Mouse (Mus musculus) small intestine, adult 2 months (tissue): ENCODE data around the gene Rad51b. TPM values are rescaled to one million over a fixed set of nuclear protein-coding genes. Genes with fewer than 3 reads are reported as not detected.

Experiments
- H3K27ac ChIP-seq: fragments of 200-500 bp; 2 replicates; pipeline ENCODE4 v1.5.1; 2012; ENCODE audit warnings: low read depth, low read length, control low read depth, inconsistent platforms; ENCODE audit not compliant: insufficient read depth
- H3K27me3 ChIP-seq: fragments of 200-500 bp; 2 replicates; pipeline ENCODE4 v1.6.1; 2012; ENCODE audit warnings: mild to moderate bottlenecking, moderate library complexity, low read length, inconsistent platforms; ENCODE audit not compliant: control insufficient read depth, insufficient read depth
- H3K36me3 ChIP-seq: fragments of 200-500 bp; 2 replicates; pipeline ENCODE4 v1.6.1; 2012; ENCODE audit warnings: mild to moderate bottlenecking, low read length, control low read depth, inconsistent platforms; ENCODE audit not compliant: control insufficient read depth, insufficient read depth
- H3K4me1 ChIP-seq: fragments of 200-500 bp; 2 replicates; pipeline ENCODE4 v1.6.1; 2012; ENCODE audit warnings: low read length, inconsistent platforms, mixed read lengths; ENCODE audit not compliant: control insufficient read depth, insufficient read depth, insufficient read length
- H3K4me3 ChIP-seq: fragments of 200-500 bp; 2 replicates; pipeline ENCODE4 v1.5.1; 2012; ENCODE audit warnings: low read depth, mild to moderate bottlenecking, control low read depth, inconsistent platforms, low read length, moderate library complexity
- CTCF ChIP-seq: fragments of 200-500 bp; IDR thresholded peaks from 2 replicates; pipeline ENCODE4 v1.5.1; 2012; ENCODE audit warnings: low read depth, mild to moderate bottlenecking, control low read depth, inconsistent platforms, low read length, moderate library complexity, mixed read lengths; ENCODE audit not compliant: insufficient replicate concordance, insufficient read length; ENCODE audit errors: extremely low read depth
- POLR2A ChIP-seq: fragments of 200-500 bp; IDR thresholded peaks from 2 replicates; pipeline ENCODE4 v1.6.1; 2012; ENCODE audit warnings: low read depth, mild to moderate bottlenecking, control low read depth, inconsistent platforms, low read length, moderate library complexity
- WGBS: fragments of 180-500 bp; shearing (Covaris S2); methylation state at CpG from one replicate; pipeline ENCODE4 v1.1.7; 2018; 5-methylcytosine and 5-hydroxymethylcytosine counted together
- polyA plus RNA-seq: library from polyadenylated mRNA; depleted of rRNA; stranded (reverse); fragments of >200 nt; gene quantifications from 2 replicates; pipeline ENCODE4 v1.2.3, GENCODE M21; 2012

Gene Rad51b
- polyA plus RNA-seq, 1 experiment: 0.46 TPM

DNA sequence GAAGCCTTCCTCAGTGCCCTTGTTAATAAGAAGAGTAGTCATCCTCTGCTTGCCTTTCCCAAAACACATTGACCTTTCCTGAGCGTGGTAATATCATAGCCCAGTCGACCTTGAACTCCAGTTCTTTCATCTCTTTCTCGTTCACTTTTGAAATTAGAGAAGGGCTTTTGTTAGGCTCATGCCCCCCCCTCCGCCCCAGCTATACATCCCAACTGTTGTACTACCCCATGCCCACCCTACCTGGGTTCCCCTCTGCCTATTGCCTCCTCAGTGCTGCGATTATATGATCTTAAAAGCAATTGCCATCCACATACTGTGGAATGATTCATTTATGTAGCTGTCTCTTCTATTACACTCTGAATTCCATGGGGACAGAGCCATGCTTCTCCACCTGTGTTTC, 193.5 kb downstream of the Rad51b start:
- Histone ChIP-seq H3K27me3 (no peaks in the 10 kb centered on the region), H3K27ac (no peak overlapping the region), H3K4me3 (no peak overlapping the region), H3K4me1 (peaks cover 5% of the 10 kb centered on the region; the same call in 1 of the 2 replicates), H3K36me3 (no peaks in the 10 kb centered on the region)
- TF ChIP-seq CTCF (no peak), POLR2A (no peak)
- 85% methylated on average over 5 of the region's 5 CpGs for WGBS

DNA sequence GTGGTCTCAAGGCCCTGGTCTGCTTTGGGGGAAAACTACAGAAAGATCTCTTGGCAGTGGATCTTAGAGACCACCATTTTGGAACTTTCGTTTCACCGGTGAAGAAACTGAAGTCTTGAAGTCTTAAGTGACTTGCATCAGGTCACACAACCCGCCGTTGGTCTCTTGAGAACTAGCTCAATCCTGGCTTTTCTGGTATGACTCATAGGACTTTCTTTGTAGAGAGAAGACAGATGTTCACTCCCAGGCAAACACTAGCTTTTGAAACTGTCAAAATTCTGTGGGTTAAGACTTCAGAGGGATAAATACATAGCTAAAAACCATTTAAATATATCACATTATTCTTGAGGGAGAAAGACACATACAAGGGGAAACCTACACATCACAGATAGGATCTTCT, 195.1 kb downstream of the Rad51b start:
- WGBS: 77% methylated on average over 4 of the region's 4 CpGs
- no peak overlapping the region for H3K4me3 ChIP-seq
- no peaks in the 10 kb centered on the region for H3K36me3 ChIP-seq
- no peak overlapping the region for H3K27ac ChIP-seq
- peaks cover 5% of the 10 kb centered on the region; the same call in 1 of the 2 replicates for H3K4me1 ChIP-seq
- TF ChIP-seq CTCF (no peak), POLR2A (no peak)
- no peaks in the 10 kb centered on the region for H3K27me3 ChIP-seq

DNA sequence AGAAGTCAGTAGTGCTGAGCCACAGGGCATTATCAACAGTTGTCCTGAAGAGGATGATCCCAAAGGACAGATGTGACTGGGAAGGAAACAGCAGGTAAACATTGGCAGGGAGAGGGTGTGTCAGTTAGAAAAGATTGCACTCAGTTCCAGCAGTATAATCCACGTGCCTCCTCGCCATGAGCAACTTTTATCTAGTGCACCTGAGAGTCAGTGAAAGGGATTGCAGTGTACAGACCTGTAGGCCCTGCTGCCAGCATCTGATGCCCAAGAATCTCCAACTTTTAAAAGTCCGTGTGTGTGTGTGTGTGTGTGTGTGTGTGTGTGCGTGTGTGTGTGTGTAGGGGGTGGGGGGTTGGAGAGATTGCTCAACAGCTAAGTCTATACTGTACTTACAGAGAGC, 195.5 kb downstream of the Rad51b start:
- H3K36me3 ChIP-seq: no peaks in the 10 kb centered on the region
- WGBS: 51% methylated on average over 4 of the region's 4 CpGs
- TF ChIP-seq CTCF (no peak), POLR2A (no peak)
- no peaks in the 10 kb centered on the region for H3K27me3 ChIP-seq
- H3K4me3 ChIP-seq: no peak overlapping the region
- H3K4me1 ChIP-seq: peaks cover 5% of the 10 kb centered on the region; the same call in 1 of the 2 replicates
- no peak overlapping the region for H3K27ac ChIP-seq

DNA sequence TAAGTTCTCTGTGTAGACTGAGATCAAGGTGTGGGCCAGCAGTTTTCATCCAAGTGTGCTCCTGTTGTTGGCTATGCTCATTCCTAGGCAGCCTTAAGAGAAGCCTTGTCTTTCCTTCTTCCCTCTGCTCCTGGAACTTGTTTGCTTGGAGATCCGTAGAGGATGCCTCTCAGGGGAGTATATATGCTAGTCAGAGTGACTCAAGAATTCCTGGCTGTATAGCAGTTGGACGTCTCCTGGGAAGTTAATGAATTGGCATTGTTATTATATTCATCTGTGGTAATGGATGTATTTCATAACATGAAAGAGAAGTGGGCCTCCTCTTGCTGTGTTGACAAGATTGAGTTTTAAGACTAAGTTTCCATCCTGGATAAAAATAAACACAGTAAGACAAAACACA, 196.4 kb downstream of the Rad51b start:
- 88% methylated on average over 2 of the region's 2 CpGs for WGBS
- Histone ChIP-seq H3K27me3 (no peaks in the 10 kb centered on the region), H3K36me3 (no peaks in the 10 kb centered on the region)

DNA sequence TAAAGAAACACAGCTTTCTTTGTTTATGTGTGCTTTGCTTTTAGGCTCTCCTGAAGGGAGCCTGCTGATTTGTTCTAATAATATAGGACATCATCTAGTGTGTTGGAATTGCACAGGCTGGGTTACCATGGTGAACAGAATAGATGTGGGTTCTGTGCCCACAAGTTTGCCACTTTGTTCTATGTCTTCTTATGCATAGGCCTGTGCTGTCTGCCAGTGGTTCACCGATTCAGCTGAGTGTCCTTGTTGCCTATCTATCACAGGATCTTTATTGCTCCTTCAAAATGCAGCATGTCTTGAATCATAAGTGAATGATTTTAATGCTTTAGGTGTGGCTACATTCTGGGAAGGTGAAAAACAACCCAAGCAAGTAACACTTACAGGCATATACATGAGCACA, 201.2 kb downstream of the Rad51b start:
- H3K27ac ChIP-seq: no peak overlapping the region
- 25% methylated on average over 1 of the region's 1 CpGs for WGBS
- TF ChIP-seq CTCF (no peak), POLR2A (no peak)
- H3K27me3 ChIP-seq: no peaks in the 10 kb centered on the region
- H3K36me3 ChIP-seq: no peaks in the 10 kb centered on the region
- H3K4me3 ChIP-seq: no peak overlapping the region
- peaks cover 8% of the 10 kb centered on the region; the same call in 1 of the 2 replicates for H3K4me1 ChIP-seq

More for the DNA sequence above, 196.4 kb downstream of the Rad51b start:
- Histone ChIP-seq H3K4me1 (peaks cover 5% of the 10 kb centered on the region; the same call in 1 of the 2 replicates), H3K4me3 (no peak overlapping the region), H3K27ac (no peak overlapping the region)
- TF ChIP-seq CTCF (no peak), POLR2A (no peak)

DNA sequence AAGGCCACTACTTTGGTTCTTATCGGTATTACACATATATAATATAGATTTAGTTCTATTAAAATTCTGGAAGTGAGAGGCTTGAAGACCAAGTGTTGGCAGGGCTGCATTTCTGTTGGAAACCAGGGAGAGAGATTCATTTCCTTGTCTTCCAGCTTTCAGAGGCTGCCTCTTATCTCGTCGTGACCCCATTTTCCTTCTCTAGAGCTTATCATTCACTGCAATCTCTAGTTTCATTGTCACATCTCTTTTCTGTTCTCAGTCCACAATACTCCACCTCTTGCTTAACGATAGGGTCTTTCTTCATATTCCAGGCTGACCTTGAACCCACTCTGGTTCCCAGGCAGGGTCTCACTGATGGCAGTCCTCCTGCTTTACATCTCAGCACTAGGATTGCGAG, 202.7 kb downstream of the Rad51b start:
- H3K4me3 ChIP-seq: no peak overlapping the region
- H3K4me1 ChIP-seq: peaks cover 12% of the 10 kb centered on the region; the same call in 1 of the 2 replicates
- WGBS: 64% methylated on average over 5 of the region's 5 CpGs
- TF ChIP-seq POLR2A: no peak
- no peak for TF ChIP-seq CTCF
- H3K27me3 ChIP-seq: no peaks in the 10 kb centered on the region
- H3K27ac ChIP-seq: no peak overlapping the region
- H3K36me3 ChIP-seq: no peaks in the 10 kb centered on the region

DNA sequence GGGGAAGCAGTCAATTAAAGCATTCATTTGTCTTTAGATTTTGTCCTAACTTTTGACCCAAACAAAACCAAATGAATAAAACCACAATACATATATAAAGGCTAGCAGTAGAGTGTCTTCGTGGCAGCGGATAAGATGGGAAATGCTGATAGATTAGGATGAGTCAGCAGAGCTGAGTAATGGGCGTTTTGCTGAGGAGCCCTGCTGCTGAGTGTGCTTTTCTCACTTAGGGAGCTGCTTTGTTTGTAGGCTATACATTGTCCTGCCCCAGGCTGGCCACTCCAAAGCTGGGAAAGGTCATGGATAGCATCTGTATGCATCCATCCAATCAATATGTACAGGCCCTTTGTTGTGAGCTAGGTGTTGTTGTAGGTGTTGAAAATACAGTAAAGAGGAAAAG, 204.8 kb downstream of the Rad51b start:
- TF ChIP-seq POLR2A (no peak), CTCF (no peak)
- H3K27me3 ChIP-seq: no peaks in the 10 kb centered on the region
- H3K4me1 ChIP-seq: peaks cover 20% of the 10 kb centered on the region; the same call in 1 of the 2 replicates
- no peak overlapping the region for H3K4me3 ChIP-seq
- WGBS: 25% methylated on average over 3 of the region's 3 CpGs
- H3K27ac ChIP-seq: peak overlapping the region; percentile 69
- no peaks in the 10 kb centered on the region for H3K36me3 ChIP-seq
